Mouse (Mus musculus): Measurements from ENCODE around the gene Tnr. TPM values are rescaled to one million over a fixed set of nuclear protein-coding genes. Genes with fewer than 3 reads are reported as not detected.

Tnr gene
- polyA plus RNA-seq, 1 experiment from 2014 or later, result 2.0 TPM

DNA sequence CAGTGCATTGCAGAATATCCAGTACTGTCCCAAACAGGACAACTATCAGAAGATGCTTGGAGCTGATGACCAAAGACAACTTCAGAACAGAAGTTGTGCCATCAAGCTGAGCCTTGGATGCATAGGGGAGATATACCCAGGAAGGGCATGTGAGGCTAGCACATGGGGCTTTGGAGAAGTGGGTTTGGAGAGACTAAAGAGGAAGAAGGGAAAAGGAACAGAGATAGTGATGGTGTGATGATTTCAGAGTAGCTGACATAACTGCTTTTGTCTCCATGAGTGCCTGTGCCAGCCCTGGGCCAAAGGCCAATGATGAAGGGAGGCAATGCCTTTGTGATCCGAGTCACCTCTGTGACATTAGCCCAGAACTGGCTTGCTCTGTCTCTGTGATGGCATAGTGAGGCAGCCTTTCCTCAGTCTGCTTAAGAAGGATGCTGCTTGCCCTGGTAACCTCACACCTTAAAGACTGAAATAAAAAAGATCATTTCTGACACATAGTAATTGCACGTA, 220.2 kb downstream of the Tnr start:
- ATAC-seq (ENCODE audit: low FRiP score, low read depth), result no peak

DNA sequence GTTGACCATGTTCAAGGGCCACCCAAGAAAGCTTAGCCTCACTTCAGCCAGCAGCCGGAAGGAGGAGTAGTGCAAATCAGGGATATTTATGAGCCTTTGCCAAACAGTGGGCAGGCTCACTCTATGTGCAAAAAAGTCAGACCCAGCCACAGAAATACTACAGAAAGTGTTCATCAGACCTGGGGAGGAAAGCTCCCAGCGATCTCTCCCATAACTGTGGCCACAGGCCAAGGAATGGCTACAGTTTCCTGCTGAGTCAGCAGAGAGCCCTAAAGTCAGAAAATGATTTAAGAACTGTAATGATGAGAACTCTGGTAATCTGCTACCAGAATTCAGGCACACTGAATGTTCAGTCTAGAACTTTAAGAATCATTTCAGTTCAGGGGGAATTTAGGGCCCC, 221.7 kb downstream of the Tnr start:
- WGBS, result 64% methylated on average over 2 of the region's 2 CpGs
- H3K27ac ChIP-seq, result no peak overlapping the region
- no peak for ATAC-seq (ENCODE audit: low FRiP score, low read depth)
- H3K36me3 ChIP-seq, result no peaks in the 10 kb centered on the region
- no peak overlapping the region for H3K4me2 ChIP-seq (replicated peaks)
- H3K9ac ChIP-seq, result no peak overlapping the region
- H3K4me3 ChIP-seq, result no peak overlapping the region
- H3K9me3 ChIP-seq, result no peaks in the 10 kb centered on the region
- no peaks in the 10 kb centered on the region for H3K4me1 ChIP-seq
- H3K27me3 ChIP-seq (replicated peaks), result no peaks in the 10 kb centered on the region

More for the DNA sequence above, 220.2 kb downstream of the Tnr start:
- 88% methylated on average over 2 of the region's 2 CpGs for WGBS
- Histone ChIP-seq H3K4me2 (replicated peaks) (no peak overlapping the region), H3K36me3 (no peaks in the 10 kb centered on the region), H3K4me3 (no peak overlapping the region), H3K4me1 (no peaks in the 10 kb centered on the region), H3K27me3 (replicated peaks) (no peaks in the 10 kb centered on the region), H3K9me3 (no peaks in the 10 kb centered on the region), H3K27ac (no peak overlapping the region), H3K9ac (no peak overlapping the region)

DNA sequence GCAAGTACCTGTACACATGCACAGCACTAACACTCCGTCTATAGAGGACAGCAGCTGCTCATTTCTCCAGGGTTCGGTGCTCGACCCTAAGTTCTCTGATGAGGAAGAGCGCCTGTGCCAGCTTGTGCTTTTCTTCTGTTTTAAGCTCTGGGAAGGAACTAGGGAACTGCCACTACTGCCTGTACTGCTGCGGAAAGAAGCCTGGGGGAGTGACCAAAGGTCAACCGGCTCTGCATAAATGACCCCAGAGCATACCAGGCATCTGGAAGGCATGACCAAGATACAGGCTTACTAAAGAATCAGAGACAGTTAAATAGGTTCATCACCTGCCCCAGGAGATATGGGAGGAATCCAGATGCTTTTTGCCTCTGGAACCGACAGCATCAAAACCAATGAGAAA, 224.4 kb downstream of the Tnr start:
- Histone ChIP-seq H3K27ac (no peak overlapping the region), H3K36me3 (no peaks in the 10 kb centered on the region), H3K4me1 (peaks cover 4% of the 10 kb centered on the region; the same call in 1 of the 2 replicates), H3K9ac (no peak overlapping the region), H3K4me3 (no peak overlapping the region), H3K9me3 (no peaks in the 10 kb centered on the region), H3K27me3 (replicated peaks) (no peaks in the 10 kb centered on the region), H3K4me2 (replicated peaks) (no peak overlapping the region)
- 76% methylated on average over 7 of the region's 7 CpGs for WGBS
- no peak for ATAC-seq (ENCODE audit: low FRiP score, low read depth)

DNA sequence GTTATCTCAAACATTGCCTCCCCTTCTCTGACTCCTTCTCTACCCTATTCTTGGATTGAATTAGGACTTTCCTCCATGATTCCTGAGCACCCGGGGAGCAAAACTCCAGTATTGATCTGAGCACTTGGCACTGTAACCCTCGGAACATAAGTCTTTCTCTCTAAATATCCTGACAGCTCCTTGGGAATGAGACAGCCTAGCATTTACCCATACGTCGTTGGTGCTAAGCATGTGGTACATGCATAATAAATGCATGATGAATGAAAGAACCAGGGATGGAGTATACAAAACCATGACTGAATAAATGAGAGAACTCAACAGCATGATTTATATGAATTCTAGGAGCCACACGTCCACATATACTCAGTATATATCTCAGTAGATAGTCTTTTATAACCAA, 226.8 kb downstream of the Tnr start:
- no peak for ATAC-seq (ENCODE audit: low FRiP score, low read depth)
- peaks cover 4% of the 10 kb centered on the region; the same call in 1 of the 2 replicates for H3K4me1 ChIP-seq
- H3K4me3 ChIP-seq, result no peak overlapping the region
- no peak overlapping the region for H3K4me2 ChIP-seq (replicated peaks)
- no peaks in the 10 kb centered on the region for H3K36me3 ChIP-seq
- no peak overlapping the region for H3K27ac ChIP-seq
- H3K9me3 ChIP-seq, result no peaks in the 10 kb centered on the region
- WGBS, result 43% methylated on average over 5 of the region's 5 CpGs
- no peak overlapping the region for H3K9ac ChIP-seq
- no peaks in the 10 kb centered on the region for H3K27me3 ChIP-seq (replicated peaks)

DNA sequence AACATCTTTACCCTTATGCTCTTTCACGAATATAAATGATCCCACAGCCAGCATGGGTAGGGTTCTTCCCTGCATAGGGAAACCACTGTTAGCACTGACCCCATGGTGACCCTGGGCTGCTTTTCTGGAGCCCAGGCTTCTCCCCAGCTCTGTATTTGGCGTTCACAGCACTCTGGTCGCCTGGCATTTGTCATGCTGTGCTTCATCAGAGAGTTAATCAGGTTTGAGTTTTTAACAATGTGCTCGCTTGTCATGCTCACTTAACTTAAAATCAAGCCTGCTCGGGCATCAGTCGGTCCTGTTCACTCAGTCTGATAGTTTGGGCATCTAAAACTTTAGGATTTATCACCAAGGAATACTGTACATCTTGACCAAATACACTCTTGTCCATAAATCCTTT, 227.3 kb downstream of the Tnr start:
- Histone ChIP-seq H3K9me3 (no peaks in the 10 kb centered on the region), H3K36me3 (no peaks in the 10 kb centered on the region), H3K4me2 (replicated peaks) (no peak overlapping the region), H3K27me3 (replicated peaks) (no peaks in the 10 kb centered on the region), H3K27ac (no peak overlapping the region), H3K4me3 (no peak overlapping the region), H3K9ac (no peak overlapping the region), H3K4me1 (peaks cover 4% of the 10 kb centered on the region; the same call in 1 of the 2 replicates)
- no peak for ATAC-seq (ENCODE audit: low FRiP score, low read depth)
- WGBS, result 21% methylated on average over 6 of the region's 6 CpGs

DNA sequence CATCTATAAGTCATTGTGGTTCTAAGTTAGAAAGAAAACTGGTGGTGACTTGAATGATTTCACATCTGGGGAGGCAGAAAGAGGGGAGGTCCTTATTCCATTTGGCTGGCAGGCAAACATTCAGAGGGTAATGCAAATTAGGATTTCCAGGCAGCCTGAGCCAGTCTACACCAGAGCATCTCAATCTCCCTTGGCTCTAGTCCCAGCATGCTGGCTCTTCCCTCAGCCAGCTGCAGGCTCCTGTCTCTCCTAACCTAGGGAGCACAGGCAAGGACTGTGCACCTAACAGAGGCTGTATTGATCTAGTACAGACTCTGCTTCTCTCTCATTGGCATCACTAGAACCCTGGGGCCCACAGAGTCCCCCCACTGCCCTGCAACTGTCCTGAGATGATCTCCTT, 237.4 kb downstream of the Tnr start:
- H3K36me3 ChIP-seq, result no peaks in the 10 kb centered on the region
- no peaks in the 10 kb centered on the region for H3K9me3 ChIP-seq
- no peak for ATAC-seq (ENCODE audit: low FRiP score, low read depth)
- H3K4me3 ChIP-seq, result no peak overlapping the region
- H3K27me3 ChIP-seq (replicated peaks), result no peaks in the 10 kb centered on the region
- H3K4me1 ChIP-seq, result no peaks in the 10 kb centered on the region
- no peak overlapping the region for H3K4me2 ChIP-seq (replicated peaks)
- no peak overlapping the region for H3K9ac ChIP-seq
- no peak overlapping the region for H3K27ac ChIP-seq

DNA sequence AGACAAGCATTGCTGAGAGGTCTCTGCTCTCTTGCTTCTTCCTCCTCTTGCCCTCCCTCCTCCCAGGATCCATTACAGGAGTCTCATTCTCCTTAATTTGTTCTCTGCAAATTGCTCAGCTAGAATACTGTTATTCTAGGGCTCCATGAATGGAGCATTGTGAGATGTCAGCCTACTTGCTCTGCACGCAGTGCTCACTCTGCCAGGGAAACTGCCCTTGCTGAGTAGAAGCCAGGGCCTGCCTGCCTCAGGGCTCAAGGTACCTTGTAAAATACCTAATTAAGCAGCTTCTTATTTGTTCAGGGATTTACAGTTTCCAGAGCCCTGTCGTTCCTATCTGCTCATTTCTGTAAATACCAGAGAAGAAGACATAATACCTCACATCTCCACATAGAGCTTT, 240.3 kb downstream of the Tnr start:
- no peaks in the 10 kb centered on the region for H3K27me3 ChIP-seq (replicated peaks)
- ATAC-seq (ENCODE audit: low FRiP score, low read depth), result no peak
- no peak overlapping the region for H3K4me3 ChIP-seq
- H3K27ac ChIP-seq, result no peak overlapping the region
- 65% methylated on average over 2 of the region's 2 CpGs for WGBS
- H3K4me1 ChIP-seq, result no peaks in the 10 kb centered on the region
- H3K36me3 ChIP-seq, result no peaks in the 10 kb centered on the region
- no peak overlapping the region for H3K9ac ChIP-seq
- no peaks in the 10 kb centered on the region for H3K9me3 ChIP-seq
- H3K4me2 ChIP-seq (replicated peaks), result no peak overlapping the region

DNA sequence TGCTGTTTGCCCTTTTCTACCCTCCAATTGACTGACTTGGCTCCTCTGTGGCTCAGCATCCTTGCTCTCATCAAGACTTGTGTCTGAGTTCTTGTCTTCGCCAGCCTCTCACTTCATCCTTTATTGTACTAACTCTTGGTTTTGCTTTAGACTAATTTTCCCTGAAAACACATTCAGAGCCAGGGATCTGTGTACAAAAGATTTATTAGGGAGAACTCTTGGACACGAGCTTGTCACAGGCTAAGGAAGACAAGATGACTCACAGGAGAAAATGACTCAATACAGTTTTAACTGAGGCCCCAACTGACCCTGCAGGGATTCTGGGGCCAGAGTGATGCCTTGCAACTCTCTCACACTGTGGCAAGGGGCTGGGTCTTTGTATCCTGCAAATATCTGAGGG, 241.3 kb downstream of the Tnr start:
- H3K4me3 ChIP-seq, result no peak overlapping the region
- WGBS, result 72% methylated on average over 2 of the region's 2 CpGs
- H3K4me1 ChIP-seq, result no peaks in the 10 kb centered on the region
- no peak overlapping the region for H3K4me2 ChIP-seq (replicated peaks)
- H3K9me3 ChIP-seq, result no peaks in the 10 kb centered on the region
- no peak overlapping the region for H3K9ac ChIP-seq
- ATAC-seq (ENCODE audit: low FRiP score, low read depth), result no peak
- no peaks in the 10 kb centered on the region for H3K36me3 ChIP-seq
- H3K27ac ChIP-seq, result no peak overlapping the region
- H3K27me3 ChIP-seq (replicated peaks), result no peaks in the 10 kb centered on the region

DNA sequence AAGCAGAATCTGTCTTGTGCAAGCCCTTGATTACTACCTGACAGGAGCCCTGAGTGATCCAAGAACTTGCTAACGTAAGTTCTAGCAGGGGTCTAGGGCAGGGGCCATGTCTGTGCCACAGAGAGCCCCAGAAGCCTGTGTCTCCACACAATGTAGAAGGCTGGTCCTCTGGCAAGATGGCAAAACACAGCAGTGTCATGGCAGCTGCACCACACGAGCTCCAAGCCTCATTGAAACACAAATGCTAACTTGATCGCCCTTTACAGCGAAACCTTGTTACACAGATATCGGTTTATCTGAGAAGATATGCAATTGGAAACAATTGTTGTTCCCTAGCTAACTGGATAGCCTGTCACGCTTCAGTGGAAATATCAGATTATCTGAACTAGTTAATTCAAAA, 246.4 kb downstream of the Tnr start:
- no peak for ATAC-seq (ENCODE audit: low FRiP score, low read depth)
- H3K27ac ChIP-seq, result no peak overlapping the region
- no peaks in the 10 kb centered on the region for H3K27me3 ChIP-seq (replicated peaks)
- no peak overlapping the region for H3K4me2 ChIP-seq (replicated peaks)
- H3K4me3 ChIP-seq, result no peak overlapping the region
- 76% methylated on average over 6 of the region's 6 CpGs for WGBS
- H3K9ac ChIP-seq, result no peak overlapping the region
- H3K4me1 ChIP-seq, result no peaks in the 10 kb centered on the region
- no peaks in the 10 kb centered on the region for H3K9me3 ChIP-seq
- no peaks in the 10 kb centered on the region for H3K36me3 ChIP-seq

DNA sequence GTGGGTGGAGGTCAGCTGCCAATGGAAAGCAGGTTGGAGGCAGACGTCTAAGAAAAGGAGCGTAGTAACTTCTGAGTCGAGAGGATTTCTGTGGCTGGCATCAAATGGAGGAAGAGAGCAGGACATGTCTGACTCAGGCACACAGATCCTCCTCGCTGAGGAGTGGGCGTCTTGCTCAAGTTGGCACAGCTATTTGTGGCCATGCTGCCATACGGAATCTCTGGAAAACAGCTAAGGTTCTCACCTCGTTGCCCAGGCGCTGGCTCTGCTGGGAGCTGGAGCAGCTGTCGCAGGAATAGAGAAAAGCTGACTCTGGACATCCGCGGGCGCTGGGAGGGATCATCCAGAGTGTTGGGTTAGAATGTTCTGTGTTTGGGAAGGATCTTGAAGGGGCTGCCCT, 250.1 kb downstream of the Tnr start:
- H3K4me1 ChIP-seq, result no peaks in the 10 kb centered on the region
- H3K36me3 ChIP-seq, result no peaks in the 10 kb centered on the region
- H3K9me3 ChIP-seq, result no peaks in the 10 kb centered on the region
- H3K9ac ChIP-seq, result no peak overlapping the region
- H3K27ac ChIP-seq, result no peak overlapping the region
- H3K4me3 ChIP-seq, result no peak overlapping the region
- H3K27me3 ChIP-seq (replicated peaks), result no peaks in the 10 kb centered on the region
- H3K4me2 ChIP-seq (replicated peaks), result no peak overlapping the region
- WGBS, result 86% methylated on average over 12 of the region's 12 CpGs
- no peak for ATAC-seq (ENCODE audit: low FRiP score, low read depth)

DNA sequence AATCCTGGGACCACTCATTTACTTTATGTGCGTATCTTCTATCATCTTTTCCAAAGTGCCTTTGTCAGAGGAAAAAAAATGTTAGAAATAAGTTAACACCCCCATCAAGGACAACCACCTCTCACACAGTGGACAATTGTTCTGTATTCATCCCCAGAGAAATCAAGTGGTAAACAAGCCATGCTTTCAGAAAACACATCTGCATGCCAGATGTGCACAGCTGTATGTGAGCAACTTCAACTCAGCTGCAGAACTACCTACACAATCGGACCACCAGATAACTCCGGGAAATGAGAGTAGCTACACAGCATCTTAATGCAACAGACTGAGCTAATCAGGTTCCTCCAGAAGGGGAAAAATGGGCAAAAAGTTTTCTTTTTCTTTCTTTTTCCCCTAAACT, 251.6 kb downstream of the Tnr start:
- no peaks in the 10 kb centered on the region for H3K4me1 ChIP-seq
- H3K36me3 ChIP-seq, result no peaks in the 10 kb centered on the region
- no peak overlapping the region for H3K27ac ChIP-seq
- no peaks in the 10 kb centered on the region for H3K27me3 ChIP-seq (replicated peaks)
- no peak overlapping the region for H3K4me2 ChIP-seq (replicated peaks)
- ATAC-seq (ENCODE audit: low FRiP score, low read depth), result no peak
- H3K4me3 ChIP-seq, result no peak overlapping the region
- no peak overlapping the region for H3K9ac ChIP-seq
- no peaks in the 10 kb centered on the region for H3K9me3 ChIP-seq
- WGBS, result 80% methylated on average over 3 of the region's 3 CpGs

DNA sequence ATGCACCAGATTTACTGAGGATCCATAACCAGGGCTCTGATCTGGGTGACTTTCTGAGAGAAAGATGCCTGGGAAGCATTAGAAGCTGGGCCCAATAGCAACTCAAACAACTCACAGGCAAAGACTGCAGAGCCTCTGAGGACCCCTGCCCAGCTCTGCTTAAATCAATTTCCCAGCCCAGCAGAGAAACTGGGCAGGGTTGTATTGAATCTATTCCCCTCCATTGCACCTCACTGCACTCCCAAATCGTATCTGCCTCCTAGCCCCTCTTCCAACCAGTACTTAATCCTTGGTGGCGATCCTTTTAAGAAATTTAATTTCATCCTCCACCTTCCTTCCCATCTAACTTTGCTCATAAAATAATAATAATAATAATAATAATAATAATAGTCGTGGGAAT, 253.5 kb downstream of the Tnr start:
- H3K9me3 ChIP-seq, result no peaks in the 10 kb centered on the region
- no peak for ATAC-seq (ENCODE audit: low FRiP score, low read depth)
- WGBS, result 61% methylated on average over 3 of the region's 3 CpGs
- no peaks in the 10 kb centered on the region for H3K27me3 ChIP-seq (replicated peaks)
- no peaks in the 10 kb centered on the region for H3K4me1 ChIP-seq
- no peak overlapping the region for H3K4me3 ChIP-seq
- no peaks in the 10 kb centered on the region for H3K36me3 ChIP-seq
- H3K9ac ChIP-seq, result no peak overlapping the region
- H3K4me2 ChIP-seq (replicated peaks), result no peak overlapping the region
- no peak overlapping the region for H3K27ac ChIP-seq

DNA sequence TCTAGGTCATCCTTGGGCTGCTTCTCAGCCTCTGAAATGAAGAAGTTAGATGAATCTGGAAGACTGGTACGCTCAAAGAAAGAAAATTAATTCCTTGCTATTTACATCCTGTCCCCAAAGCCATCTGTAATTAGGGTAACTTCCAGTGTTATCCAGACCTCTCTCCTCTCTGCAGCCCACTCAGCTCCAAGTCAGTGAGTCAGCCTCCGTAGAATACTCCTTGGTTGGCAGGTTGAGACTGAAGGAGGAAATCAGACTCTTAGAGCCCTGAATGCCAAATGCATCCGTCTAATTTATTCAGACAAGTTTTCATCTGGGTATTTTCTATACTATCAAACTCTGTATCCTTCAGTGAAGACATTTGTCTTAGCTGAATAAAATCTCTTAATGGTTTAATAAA, 255.9 kb downstream of the Tnr start:
- no peaks in the 10 kb centered on the region for H3K27me3 ChIP-seq (replicated peaks)
- no peaks in the 10 kb centered on the region for H3K9me3 ChIP-seq
- H3K4me1 ChIP-seq, result no peaks in the 10 kb centered on the region
- 91% methylated on average over 3 of the region's 3 CpGs for WGBS
- ATAC-seq (ENCODE audit: low FRiP score, low read depth), result no peak
- no peak overlapping the region for H3K4me2 ChIP-seq (replicated peaks)
- H3K36me3 ChIP-seq, result no peaks in the 10 kb centered on the region
- no peak overlapping the region for H3K9ac ChIP-seq
- H3K27ac ChIP-seq, result no peak overlapping the region
- H3K4me3 ChIP-seq, result no peak overlapping the region

All from neural tube, embryonic 12.5 days (tissue).